Mouse (Mus musculus) spleen, postnatal 14 days (tissue): Measurements from ENCODE around the gene Kif28.
A peak's percentile ranks its signal among the peaks of the same experiment; 100 is the strongest.
"Not testable (repeated sequence)": the region's sequence is repeated elsewhere in the genome, so short reads cannot be mapped to it uniquely, and the experiment has no call there.

ENCODE experiments used
- DNase-seq, 2 experiments: peaks; one replicate each; pipeline ENCODE4 v3.0.0; 2021 to 2022; ENCODE audit warnings: low spot score in 2 of 2

The Kif28 gene

GRCm38 (mm10) chr1:179704150-179704549 lies 40.9 kb downstream of the Kif28 start:
- DNase-seq: no peak

GRCm38 (mm10) chr1:179689479-179689878 lies 55.6 kb downstream of the Kif28 start:
- no peak for DNase-seq

GRCm38 (mm10) chr1:179688914-179689313 lies 56.2 kb downstream of the Kif28 start:
- DNase-seq: no peak

- DNase-seq: no peak
These were observed 56.7 kb downstream of the Kif28 start for GRCm38 (mm10) chr1:179688415-179688814.

GRCm38 (mm10) chr1:179687966-179688365 lies 57.1 kb downstream of the Kif28 start:
- DNase-seq: no peak

GRCm38 (mm10) chr1:179687305-179687704 lies 57.8 kb downstream of the Kif28 start:
- DNase-seq: no peak

- DNase-seq: no peak
These were observed 58.3 kb downstream of the Kif28 start for GRCm38 (mm10) chr1:179686781-179687180.

- DNase-seq: no peak
These were observed 58.7 kb downstream of the Kif28 start for GRCm38 (mm10) chr1:179686348-179686747.

GRCm38 (mm10) chr1:179682753-179683152 lies 62.3 kb downstream of the Kif28 start:
- not testable (repeated sequence) for DNase-seq

GRCm38 (mm10) chr1:179679326-179679725 lies 65.7 kb downstream of the Kif28 start:
- DNase-seq: no peak

GRCm38 (mm10) chr1:179677031-179677430 lies 68.0 kb downstream of the Kif28 start:
- DNase-seq: no peak

- no peak for DNase-seq
These were observed 70.7 kb downstream of the Kif28 start for GRCm38 (mm10) chr1:179674355-179674754.

GRCm38 (mm10) chr1:179668836-179669537 lies 76.1 kb downstream of the Kif28 start:
- DNase-seq: no peak

- peak; percentile 68 to 74 for DNase-seq
These were observed 76.9 kb downstream of the Kif28 start, which contains the start of gene Sccpdh for GRCm38 (mm10) chr1:179668013-179668805. TSS of gene Sccpdh (plus strand) at chr1:179668210.

- DNase-seq: no peak
These were observed 77.6 kb downstream of the Kif28 start for GRCm38 (mm10) chr1:179667450-179667849.

GRCm38 (mm10) chr1:179666971-179667370 lies 78.1 kb downstream of the Kif28 start:
- no peak for DNase-seq

GRCm38 (mm10) chr1:179664309-179664930 lies 80.7 kb downstream of the Kif28 start:
- no peak for DNase-seq

GRCm38 (mm10) chr1:179663065-179663464 lies 82.0 kb downstream of the Kif28 start:
- DNase-seq: no peak

GRCm38 (mm10) chr1:179651224-179651623 lies 93.8 kb downstream of the Kif28 start:
- DNase-seq: no peak

GRCm38 (mm10) chr1:179650284-179650683 lies 94.8 kb downstream of the Kif28 start:
- DNase-seq: no peak

GRCm38 (mm10) chr1:179649324-179649723 lies 95.7 kb downstream of the Kif28 start:
- DNase-seq: no peak

- not testable (repeated sequence) for DNase-seq
These were observed 96.4 kb downstream of the Kif28 start for GRCm38 (mm10) chr1:179648678-179649077.

- DNase-seq: no peak
These were observed 99.1 kb downstream of the Kif28 start for GRCm38 (mm10) chr1:179645980-179646268.
